Mouse (Mus musculus): ENCODE measurements at regions not wholly inside any gene's neighbourhood (a gene's known extent, or its start where the extent isn't known, plus 50 kb on each side); places are given as distances from the start of the nearest gene placed in this dataset.

DNA sequence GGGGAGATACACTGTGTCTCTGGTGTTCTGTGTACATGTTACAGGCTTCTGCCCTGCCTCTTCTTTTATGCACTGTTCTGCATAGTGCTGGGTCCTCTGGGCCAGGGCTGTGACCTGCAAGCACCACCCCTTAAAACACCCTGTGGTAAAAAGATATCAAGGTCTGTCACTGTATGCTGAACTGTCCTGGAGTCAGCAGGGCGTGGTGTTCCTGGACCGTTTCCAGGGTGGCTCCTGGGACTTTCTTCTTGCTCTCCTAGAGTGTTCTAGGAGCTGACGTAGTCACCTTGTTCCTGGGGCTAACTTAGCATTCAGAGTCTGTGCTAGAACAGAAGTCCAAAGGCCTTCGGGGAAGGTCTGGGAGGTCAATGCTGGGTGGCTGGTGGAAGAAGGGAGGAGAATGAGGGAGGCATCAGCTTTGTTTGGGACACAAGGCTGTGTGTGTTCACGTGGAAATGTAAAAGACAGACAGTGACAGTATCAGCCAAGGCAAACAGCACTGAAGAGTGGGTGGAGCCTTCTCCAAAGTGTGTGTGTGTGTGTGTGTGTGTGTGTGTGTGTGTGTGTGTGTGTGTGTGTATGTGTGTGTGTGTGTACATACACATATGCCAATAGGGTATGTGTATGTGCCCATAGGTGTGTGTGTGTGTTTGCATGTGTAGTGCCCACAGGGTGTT lies 133.0 kb downstream of the Gadd45g start:
- TF ChIP-seq CTCF (conservative IDR thresholded peaks at IDR 0.05; ENCODE audit: low read length) (no peak), POU5F1 (IDR thresholded peaks at IDR 0.05; ENCODE audit: borderline replicate concordance, low read length) (no peak), NANOG (IDR thresholded peaks at IDR 0.05; ENCODE audit: borderline replicate concordance, low read length) (no peak)

Data from E14TG2a.4 (cell line).